Mouse (Mus musculus): ENCODE data around the gene Lpp.

The Lpp gene

GRCm38 (mm10) chr16:24735754-24736153 lies 342.4 kb downstream of the Lpp start:
- no peak for DNase-seq

GRCm38 (mm10) chr16:24737362-24738057 lies 344.2 kb downstream of the Lpp start:
- no peak for DNase-seq

GRCm38 (mm10) chr16:24740714-24741113 lies 347.4 kb downstream of the Lpp start:
- DNase-seq: no peak

GRCm38 (mm10) chr16:24749816-24750215 lies 356.5 kb downstream of the Lpp start:
- DNase-seq: no peak

- DNase-seq: no peak
These were observed 362.8 kb downstream of the Lpp start for GRCm38 (mm10) chr16:24756141-24756540.

- DNase-seq: peak; percentile 9
These were observed 372.7 kb downstream of the Lpp start for GRCm38 (mm10) chr16:24766051-24766450.

GRCm38 (mm10) chr16:24766596-24766995 lies 373.3 kb downstream of the Lpp start:
- DNase-seq: no peak

GRCm38 (mm10) chr16:24777053-24777452 lies 383.7 kb downstream of the Lpp start:
- no peak for DNase-seq

GRCm38 (mm10) chr16:24778432-24779274 lies 385.3 kb downstream of the Lpp start:
- DNase-seq: no peak

GRCm38 (mm10) chr16:24780545-24780944 lies 387.2 kb downstream of the Lpp start:
- DNase-seq: no peak

- no peak for DNase-seq
These were observed 388.6 kb downstream of the Lpp start for GRCm38 (mm10) chr16:24781922-24782321.

GRCm38 (mm10) chr16:24785651-24786050 lies 392.3 kb downstream of the Lpp start:
- no peak for DNase-seq

- DNase-seq: no peak
These were observed 395.7 kb downstream of the Lpp start for GRCm38 (mm10) chr16:24788973-24789372.

GRCm38 (mm10) chr16:24791387-24791786 lies 398.1 kb downstream of the Lpp start:
- DNase-seq: no peak

- no peak for DNase-seq
These were observed 398.7 kb downstream of the Lpp start for GRCm38 (mm10) chr16:24791984-24792383.

GRCm38 (mm10) chr16:24792836-24793235 lies 399.5 kb downstream of the Lpp start:
- no peak for DNase-seq

- DNase-seq: no peak
These were observed 401.4 kb downstream of the Lpp start for GRCm38 (mm10) chr16:24794665-24795064.

- no peak for DNase-seq
These were observed 408.0 kb downstream of the Lpp start for GRCm38 (mm10) chr16:24801355-24801754.

- DNase-seq: no peak
These were observed 408.5 kb downstream of the Lpp start for GRCm38 (mm10) chr16:24801780-24802179.

GRCm38 (mm10) chr16:24806093-24806492 lies 412.8 kb downstream of the Lpp start:
- DNase-seq: no peak

- DNase-seq: no peak
These were observed 414.3 kb downstream of the Lpp start for GRCm38 (mm10) chr16:24807565-24807964.

- DNase-seq: no peak
These were observed 416.5 kb downstream of the Lpp start for GRCm38 (mm10) chr16:24809811-24810210.

GRCm38 (mm10) chr16:24816621-24817020 lies 423.3 kb downstream of the Lpp start:
- DNase-seq: peak; percentile 65

GRCm38 (mm10) chr16:24817381-24817780 lies 424.1 kb downstream of the Lpp start:
- peak; percentile 58 for DNase-seq

All from kidney, adult 9 months (tissue).